Mouse (Mus musculus) testis, adult 2 months (tissue): Measurements from ENCODE around the gene Nanos3. TPM values are rescaled to one million over a fixed set of nuclear protein-coding genes. Genes with fewer than 3 reads are reported as not detected.

Experiments used
- H3K27ac ChIP-seq: fragments of 200-500 bp; 2 replicates; pipeline ENCODE4 v1.5.1; 2012; ENCODE audit warnings: low read depth, low read length; ENCODE audit not compliant: control insufficient read depth, insufficient read depth
- H3K27me3 ChIP-seq: fragments of 200-500 bp; 2 replicates; pipeline ENCODE4 v1.6.1; 2012; ENCODE audit warnings: mild to moderate bottlenecking, low read length, moderate library complexity; ENCODE audit not compliant: control insufficient read depth, insufficient read depth
- H3K36me3 ChIP-seq: fragments of 200-500 bp; 2 replicates; pipeline ENCODE4 v1.6.1; 2012; ENCODE audit warnings: mild to moderate bottlenecking, low read length; ENCODE audit not compliant: control insufficient read depth, insufficient read depth
- H3K4me1 ChIP-seq: fragments of 200-500 bp; 2 replicates; pipeline ENCODE4 v1.6.1; 2012; ENCODE audit warnings: low read length; ENCODE audit not compliant: control insufficient read depth, insufficient read depth
- H3K4me3 ChIP-seq: fragments of 200-500 bp; 2 replicates; pipeline ENCODE4 v1.5.1; 2012; ENCODE audit warnings: low read depth, mild to moderate bottlenecking, low read length, moderate library complexity, mixed read lengths; ENCODE audit not compliant: control insufficient read depth
- CTCF ChIP-seq: fragments of 200-500 bp; IDR thresholded peaks from 2 replicates; pipeline ENCODE4 v1.5.1; 2012; ENCODE audit warnings: low read depth, mild to moderate bottlenecking, inconsistent platforms, low read length, moderate library complexity; ENCODE audit not compliant: control insufficient read depth, insufficient read depth, insufficient replicate concordance
- POLR2A ChIP-seq: fragments of 200-500 bp; IDR thresholded peaks from 2 replicates; pipeline ENCODE4 v1.6.1; 2012; ENCODE audit warnings: low read depth, mild to moderate bottlenecking, inconsistent platforms, low read length, moderate library complexity; ENCODE audit not compliant: control insufficient read depth
- polyA plus RNA-seq: library from polyadenylated mRNA; depleted of rRNA; stranded (reverse); fragments of >200 nt; gene quantifications from 2 replicates; pipeline ENCODE4 v1.2.3, GENCODE M21; 2012; rRNA removed

Gene Nanos3
- 1.6 and 2.4 TPM in 2 replicates for polyA plus RNA-seq

- H3K27ac ChIP-seq: no peak within 1 kb of the TSS
- TF ChIP-seq CTCF (no peak), POLR2A (no peak)
- H3K4me1 ChIP-seq: peaks cover 18% of the 10 kb centered on the region
- no peaks in the 10 kb centered on the region for H3K27me3 ChIP-seq
- H3K36me3 ChIP-seq: no peaks in the 10 kb centered on the region
- H3K4me3 ChIP-seq: peak within 1 kb of the TSS; percentile 45
Observed at GRCm38 (mm10) chr8:84185117-84185516, at the start of gene Nanos3. Gene Nanos3, minus strand, starts transcription at chr8:84185217.

DNA sequence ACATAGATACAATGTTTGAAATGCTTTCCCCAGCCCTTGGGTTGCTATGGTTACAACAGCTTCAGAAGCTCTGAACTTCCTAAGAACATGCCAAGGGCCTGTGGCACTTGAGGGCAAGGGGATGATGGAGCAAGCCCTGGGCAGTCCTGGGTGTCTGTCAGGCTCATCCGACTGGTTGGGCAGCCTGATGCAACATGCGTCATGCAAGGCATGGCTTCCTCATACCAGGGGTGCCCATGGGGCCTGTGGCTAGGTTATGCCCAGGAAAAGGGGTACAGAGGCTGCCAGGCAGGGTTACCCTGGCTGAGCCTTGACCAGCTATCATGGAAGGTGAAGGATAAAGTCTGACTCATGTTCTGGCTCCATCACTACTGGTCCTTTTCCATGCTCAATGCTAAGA is 48.0 kb upstream of the Nanos3 start:
- Histone ChIP-seq H3K4me3 (no peak overlapping the region), H3K4me1 (peaks cover 21% of the 10 kb centered on the region), H3K27ac (no peak overlapping the region), H3K27me3 (no peaks in the 10 kb centered on the region), H3K36me3 (no peaks in the 10 kb centered on the region)
- no peak for TF ChIP-seq POLR2A
- no peak for TF ChIP-seq CTCF

DNA sequence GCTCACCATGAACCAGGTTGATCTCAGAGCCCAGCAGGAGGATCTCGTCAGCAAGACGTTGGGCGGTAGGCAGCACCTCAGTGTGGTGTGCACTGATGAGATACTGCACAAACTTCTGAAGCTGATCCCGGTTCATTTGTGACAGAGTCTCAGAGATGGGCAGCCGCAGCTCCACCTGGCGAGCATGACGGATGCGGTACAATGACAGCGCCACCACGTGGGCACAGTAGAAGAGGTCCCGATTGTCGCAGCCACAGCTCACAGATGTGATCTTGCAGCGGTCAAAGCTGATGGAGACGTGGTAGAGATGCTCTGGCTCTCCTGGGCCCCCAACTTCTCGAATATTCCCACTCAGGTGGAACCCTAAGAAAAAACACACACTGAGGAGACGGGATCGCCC is 45.7 kb upstream of the Nanos3 start:
- Histone ChIP-seq H3K27ac (no peak overlapping the region), H3K36me3 (no peaks in the 10 kb centered on the region), H3K4me1 (peaks cover 10% of the 10 kb centered on the region), H3K4me3 (no peak overlapping the region), H3K27me3 (no peaks in the 10 kb centered on the region)
- no peak for TF ChIP-seq POLR2A
- TF ChIP-seq CTCF: no peak

GRCm38 (mm10) chr8:84223322-84224029 is 38.5 kb upstream of the Nanos3 start:
- TF ChIP-seq CTCF (no peak), POLR2A (no peak)
- H3K27me3 ChIP-seq: no peaks in the 10 kb centered on the region
- no peak overlapping the region for H3K4me3 ChIP-seq
- H3K4me1 ChIP-seq: peaks cover 3% of the 10 kb centered on the region
- H3K27ac ChIP-seq: no peak overlapping the region
- no peaks in the 10 kb centered on the region; the same call in 1 of the 2 replicates for H3K36me3 ChIP-seq

- Histone ChIP-seq H3K27ac (no peak overlapping the region), H3K4me1 (peaks cover 3% of the 10 kb centered on the region), H3K4me3 (no peak overlapping the region), H3K36me3 (no peaks in the 10 kb centered on the region; the same call in 1 of the 2 replicates), H3K27me3 (no peaks in the 10 kb centered on the region)
- TF ChIP-seq POLR2A: no peak
- no peak for TF ChIP-seq CTCF
Observed at GRCm38 (mm10) chr8:84222566-84223165, 37.6 kb upstream of the Nanos3 start.

DNA sequence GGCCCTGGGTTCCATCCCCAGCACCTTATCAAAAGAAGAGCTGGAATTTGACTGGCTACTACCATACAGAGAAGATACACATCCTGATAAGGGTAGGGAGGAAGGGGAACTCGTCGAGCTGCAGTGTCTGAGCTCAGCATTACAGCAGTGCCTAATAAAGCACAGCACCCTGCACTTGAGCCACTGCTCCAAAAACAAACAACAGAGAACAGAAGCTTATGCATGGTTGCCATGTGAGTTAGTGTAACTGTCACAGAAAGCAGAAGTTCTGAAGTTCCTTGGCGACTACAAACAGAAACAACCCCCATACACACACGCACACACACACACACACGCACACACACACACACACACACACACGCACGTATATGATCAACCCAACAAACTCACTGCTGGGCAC is 35.1 kb upstream of the Nanos3 start:
- Histone ChIP-seq H3K27ac (no peak overlapping the region), H3K4me1 (peaks cover 3% of the 10 kb centered on the region), H3K4me3 (no peak overlapping the region), H3K27me3 (no peaks in the 10 kb centered on the region), H3K36me3 (no peaks in the 10 kb centered on the region; the same call in 1 of the 2 replicates)
- TF ChIP-seq POLR2A (no peak), CTCF (no peak)

DNA sequence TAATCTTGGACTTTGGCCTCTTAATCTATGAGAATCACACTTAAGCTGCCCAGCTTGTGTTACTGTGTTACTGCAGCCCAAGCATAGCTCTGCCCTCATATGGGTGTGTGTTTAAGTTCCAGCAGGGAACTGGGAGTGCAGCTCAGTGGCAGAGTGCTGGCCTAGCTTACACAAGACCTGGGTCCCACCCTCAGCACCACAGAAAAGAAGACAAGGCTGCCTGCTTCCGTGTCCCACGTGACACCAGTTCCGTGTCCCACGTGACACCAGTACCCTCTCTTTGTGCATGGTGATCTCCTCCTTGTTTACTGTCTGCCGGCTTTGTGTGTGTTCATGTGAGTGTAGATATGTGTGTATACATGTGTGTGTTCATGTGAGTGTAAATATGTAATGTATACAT is 33.1 kb upstream of the Nanos3 start:
- H3K4me3 ChIP-seq: no peak overlapping the region
- TF ChIP-seq POLR2A: no peak
- TF ChIP-seq CTCF: no peak
- no peaks in the 10 kb centered on the region; the same call in 1 of the 2 replicates for H3K36me3 ChIP-seq
- H3K27me3 ChIP-seq: no peaks in the 10 kb centered on the region
- no peak overlapping the region for H3K27ac ChIP-seq
- H3K4me1 ChIP-seq: no peaks in the 10 kb centered on the region

- TF ChIP-seq POLR2A (no peak), CTCF (no peak)
- no peak overlapping the region for H3K4me3 ChIP-seq
- no peaks in the 10 kb centered on the region; the same call in 1 of the 2 replicates for H3K36me3 ChIP-seq
- H3K27me3 ChIP-seq: no peaks in the 10 kb centered on the region
- H3K27ac ChIP-seq: no peak overlapping the region
- no peaks in the 10 kb centered on the region for H3K4me1 ChIP-seq
Observed at GRCm38 (mm10) chr8:84217206-84217605, 32.2 kb upstream of the Nanos3 start.
